Mouse (Mus musculus) embryonic facial prominence, embryonic 11.5 days (tissue): ENCODE data around the gene Csnk1g2. TPM values are rescaled to one million over a fixed set of nuclear protein-coding genes. Genes with fewer than 3 reads are reported as not detected.
A peak's percentile ranks its signal among the peaks of the same experiment; 100 is the strongest.

Experiments
- ATAC-seq: fragments of 200-750 bp; cut with Nextera tagmentation; replicated peaks from 2 replicates; pipeline ENCODE4 v1.8.0; 2017; ENCODE audit warnings: low read depth; ENCODE audit not compliant: insufficient number of reproducible peaks, low FRiP score, low TSS enrichment
- DNase-seq: peaks from one replicate; pipeline ENCODE4 v3.0.0-alpha.2; 2015; ENCODE audit warnings: low spot score
- H3K27ac ChIP-seq: fragments of 300-500 bp; sonication (generic); replicated peaks from 2 replicates; pipeline ENCODE4 v1.5.1; 2014; ENCODE audit warnings: mild to moderate bottlenecking, low read depth, low read length, control low read depth
- H3K27me3 ChIP-seq: fragments of 300-500 bp; sonication (generic); 2 replicates; pipeline ENCODE4 v1.6.1; 2014; ENCODE audit warnings: mild to moderate bottlenecking, low read length, moderate library complexity, mixed read lengths; ENCODE audit not compliant: control insufficient read depth, insufficient read depth
- H3K36me3 ChIP-seq: fragments of 300-500 bp; sonication (generic); replicated peaks from 2 replicates; pipeline ENCODE4 v1.6.1; 2014; ENCODE audit warnings: low read depth, mild to moderate bottlenecking, low read length, moderate library complexity, mixed read lengths; ENCODE audit not compliant: control insufficient read depth, insufficient read depth
- H3K4me1 ChIP-seq: fragments of 300-500 bp; sonication (generic); 2 replicates; pipeline ENCODE4 v1.6.1; 2014; ENCODE audit warnings: low read length, mixed read lengths; ENCODE audit not compliant: control insufficient read depth, insufficient read depth
- H3K4me2 ChIP-seq: fragments of 300-500 bp; sonication (generic); 2 replicates; pipeline ENCODE4 v1.6.1; 2014; ENCODE audit warnings: low read depth, mild to moderate bottlenecking, control low read depth, low read length, moderate library complexity
- H3K4me3 ChIP-seq: fragments of 300-500 bp; sonication (generic); 2 replicates; pipeline ENCODE4 v1.5.1; 2014; ENCODE audit warnings: low read depth, low read length, control low read depth
- H3K9ac ChIP-seq: fragments of 300-500 bp; sonication (generic); replicated peaks from 2 replicates; pipeline ENCODE4 v1.6.1; 2014; ENCODE audit warnings: mild to moderate bottlenecking, control low read depth, low read length
- H3K9me3 ChIP-seq: fragments of 300-500 bp; sonication (generic); replicated peaks from 2 replicates; pipeline ENCODE4 v1.6.1; 2016; ENCODE audit warnings: mild to moderate bottlenecking, low read length, inconsistent platforms, mixed read lengths; ENCODE audit not compliant: control insufficient read depth
- WGBS: fragments of 180-500 bp; shearing (Covaris S2); extraction: QIAGEN DNeasy Blood & Tissue Kit; methylation state at CpG from one replicate; pipeline ENCODE4 v1.1.7; 2014; 5-methylcytosine and 5-hydroxymethylcytosine counted together
- microRNA-seq: library from miRNA; unstranded; fragments of <30 nt; microRNA quantifications from one replicate; pipeline ENCODE4, GENCODE M21; 2016; ENCODE audit warnings: borderline number of aligned reads
- polyA plus RNA-seq: library from polyadenylated mRNA; unstranded; fragments of >200 nt; fragmentation: Nextera tagmentation; extraction: Ambion mirVana; gene quantifications from 2 replicates; pipeline ENCODE4 v1.2.1, GENCODE M21; 2014

Csnk1g2 gene
- polyA plus RNA-seq, 1 experiment from 2014 or later = 93.4 TPM

DNA sequence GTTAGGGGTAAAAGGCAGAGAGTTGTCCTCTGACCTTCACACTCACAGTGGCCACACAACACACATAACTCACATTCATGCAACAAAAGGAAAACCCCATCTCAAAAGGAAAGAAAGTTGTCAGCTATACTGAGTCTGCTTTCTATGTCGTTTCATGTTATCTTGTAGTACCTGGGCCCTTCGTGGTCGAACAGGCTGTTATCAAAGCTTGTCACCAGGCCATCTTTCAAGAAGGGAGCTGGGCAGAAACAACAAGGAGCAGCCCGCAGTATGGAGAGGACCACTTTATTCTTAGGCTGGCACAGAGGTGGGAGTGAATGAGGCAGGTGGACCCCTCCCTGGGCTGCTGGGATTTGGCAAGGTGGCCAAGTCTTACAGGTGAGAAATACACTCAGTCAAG, 62.3 kb downstream of the Csnk1g2 start:
- ATAC-seq = no peak
- WGBS = 88% methylated on average over 4 of the region's 4 CpGs
- Histone ChIP-seq H3K4me3 (no peak overlapping the region), H3K27ac (no peak overlapping the region), H3K9me3 (no peaks in the 10 kb centered on the region), H3K36me3 (peaks cover 2% of the 10 kb centered on the region), H3K9ac (no peak overlapping the region), H3K4me1 (no peaks in the 10 kb centered on the region; the same call in 1 of the 2 replicates), H3K27me3 (no peaks in the 10 kb centered on the region), H3K4me2 (no peak overlapping the region)
- no peak for DNase-seq

DNA sequence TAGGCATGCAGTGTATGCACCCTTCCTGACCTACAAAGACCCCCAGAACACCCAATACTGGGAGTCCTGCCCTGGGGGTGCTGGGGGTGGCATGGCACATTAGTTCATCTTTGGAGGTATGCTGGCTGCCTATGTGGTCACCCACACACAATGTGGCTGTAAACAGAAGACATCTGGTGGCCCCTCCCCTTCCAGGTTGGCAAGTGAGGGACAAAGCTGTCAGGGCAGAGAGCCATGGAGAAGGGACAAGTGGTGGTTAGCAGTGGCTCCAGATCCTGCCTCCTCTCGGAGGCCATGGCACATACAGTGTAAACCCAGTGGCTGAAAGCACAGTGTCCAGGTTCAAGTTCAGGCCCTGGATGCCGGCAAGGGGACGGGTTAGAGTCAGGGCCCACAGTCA, 64.0 kb downstream of the Csnk1g2 start:
- ATAC-seq (no peak), DNase-seq (no peak)
- Histone ChIP-seq H3K27me3 (no peaks in the 10 kb centered on the region), H3K4me1 (no peaks in the 10 kb centered on the region), H3K36me3 (peaks cover 2% of the 10 kb centered on the region), H3K4me3 (no peak overlapping the region), H3K9ac (no peak overlapping the region), H3K27ac (no peak overlapping the region), H3K9me3 (no peaks in the 10 kb centered on the region), H3K4me2 (no peak overlapping the region)
- 90% methylated on average over 3 of the region's 3 CpGs for WGBS

DNA sequence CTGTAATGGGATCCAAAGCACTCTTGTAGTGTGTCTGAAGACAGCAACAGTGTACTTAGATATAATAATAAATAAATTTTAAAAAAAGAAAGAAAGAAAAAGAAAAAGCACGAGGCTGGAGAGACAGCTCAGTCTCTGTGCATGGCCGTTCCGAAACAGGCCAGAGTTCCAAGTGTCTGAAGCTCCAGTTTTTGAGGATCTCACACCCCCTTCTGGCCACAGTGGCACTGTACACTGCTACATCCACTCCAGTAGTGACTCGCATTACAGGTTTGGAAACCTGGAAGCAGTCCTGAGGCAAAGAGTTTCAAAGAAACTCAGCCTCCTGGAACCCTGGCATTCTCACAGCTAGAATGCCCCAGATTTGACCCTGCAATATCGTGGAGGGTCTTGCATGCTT, 65.2 kb downstream of the Csnk1g2 start:
- H3K9me3 ChIP-seq = no peaks in the 10 kb centered on the region
- no peak overlapping the region for H3K4me2 ChIP-seq
- peaks cover 2% of the 10 kb centered on the region for H3K36me3 ChIP-seq
- peak; percentile 48; the same call in 1 of the 2 replicates for ATAC-seq
- H3K9ac ChIP-seq = no peak overlapping the region
- DNase-seq = peak; percentile 80
- no peak overlapping the region for H3K4me3 ChIP-seq
- WGBS = 47% methylated on average over 5 of the region's 5 CpGs
- no peak overlapping the region for H3K27ac ChIP-seq
- H3K4me1 ChIP-seq = no peaks in the 10 kb centered on the region
- H3K27me3 ChIP-seq = no peaks in the 10 kb centered on the region

Small RNAs within 50 kb of the gene (microRNA-seq; reads per million reads assigned to microRNA genes)
- gene Mir6912 = not detected

Other genes starting within 250 kb of the Csnk1g2 start
- gene Mex3d, start 235.2 kb upstream of the Csnk1g2 start, polyA plus RNA-seq = 10.3 and 12.9 TPM in 2 replicates
- gene Mbd3, start 223.3 kb upstream of the Csnk1g2 start, polyA plus RNA-seq = 241 and 259 TPM in 2 replicates
- gene Uqcr11, start 216.0 kb upstream of the Csnk1g2 start, polyA plus RNA-seq = 377 and 460 TPM in 2 replicates
- 174 and 178 TPM in 2 replicates for gene Tcf3, start 189.2 kb upstream of the Csnk1g2 start, polyA plus RNA-seq
- 0.22 and 0.43 TPM in 2 replicates for gene Onecut3, start 128.0 kb upstream of the Csnk1g2 start, polyA plus RNA-seq
- gene Atp8b3, start 83.7 kb upstream of the Csnk1g2 start, polyA plus RNA-seq = 0.28 and 0.36 TPM in 2 replicates
- 17.1 and 20.6 TPM in 2 replicates for gene Rexo1, start 61.3 kb upstream of the Csnk1g2 start, polyA plus RNA-seq
- gene Klf16, start 45.5 kb upstream of the Csnk1g2 start, polyA plus RNA-seq = 4.5 and 5.5 TPM in 2 replicates
- 94.8 and 111 TPM in 2 replicates for gene Abhd17a, start 32.5 kb upstream of the Csnk1g2 start, polyA plus RNA-seq
- 62.4 and 64.9 TPM in 2 replicates for gene Scamp4, start 20.0 kb upstream of the Csnk1g2 start, polyA plus RNA-seq
- 5.7 and 5.8 TPM in 2 replicates for gene Adat3, start 20.0 kb upstream of the Csnk1g2 start, polyA plus RNA-seq
- 1.4 and 1.5 TPM in 2 replicates for gene Gm49322, start 16.8 kb upstream of the Csnk1g2 start, polyA plus RNA-seq
- gene Btbd2, start 34.2 kb downstream of the Csnk1g2 start, polyA plus RNA-seq = 53.5 and 56.3 TPM in 2 replicates
- 63.7 and 67.0 TPM in 2 replicates for gene Mknk2, start 55.3 kb downstream of the Csnk1g2 start, polyA plus RNA-seq
- gene Mob3a, start 79.1 kb downstream of the Csnk1g2 start, polyA plus RNA-seq = 42.3 and 45.0 TPM in 2 replicates
- gene Izumo4, start 79.3 kb downstream of the Csnk1g2 start, polyA plus RNA-seq = 4.8 and 7.6 TPM in 2 replicates
- 57.6 and 61.0 TPM in 2 replicates for gene Ap3d1, start 119.4 kb downstream of the Csnk1g2 start, polyA plus RNA-seq
- 13.8 and 16.6 TPM in 2 replicates for gene Dot1l, start 132.4 kb downstream of the Csnk1g2 start, polyA plus RNA-seq
- 92.6 and 93.9 TPM in 2 replicates for gene Sf3a2, start 175.4 kb downstream of the Csnk1g2 start, polyA plus RNA-seq
- gene Plekhj1, start 175.8 kb downstream of the Csnk1g2 start, polyA plus RNA-seq = 119 and 137 TPM in 2 replicates
- not detected in 2 replicates for gene Amh, start 182.4 kb downstream of the Csnk1g2 start, polyA plus RNA-seq
- gene Jsrp1, start 190.7 kb downstream of the Csnk1g2 start, polyA plus RNA-seq = 0.60 and 1.2 TPM in 2 replicates
- gene Oaz1, start 203.8 kb downstream of the Csnk1g2 start, polyA plus RNA-seq = 1,818 and 1,942 TPM in 2 replicates
- gene Lingo3, start 221.2 kb downstream of the Csnk1g2 start, polyA plus RNA-seq = 0.49 and 0.67 TPM in 2 replicates
- 282 and 329 TPM in 2 replicates for gene Lsm7, start 232.4 kb downstream of the Csnk1g2 start, polyA plus RNA-seq
- gene Sppl2b, start 232.4 kb downstream of the Csnk1g2 start, polyA plus RNA-seq = 17.1 and 19.7 TPM in 2 replicates
- 0.06 TPM in 2 replicates for gene Tmprss9, start 249.0 kb downstream of the Csnk1g2 start, polyA plus RNA-seq